Mouse (Mus musculus) brown adipose tissue, adult 24 weeks (tissue): ENCODE data around the gene Chrdl2. TPM values are rescaled to one million over a fixed set of nuclear protein-coding genes. Genes with fewer than 3 reads are reported as not detected.
"Not testable (repeated sequence)": the region's sequence is repeated elsewhere in the genome, so short reads cannot be mapped to it uniquely, and the experiment has no call there.

Experiments used
- H3K27ac ChIP-seq: fragments of 200-500 bp; replicated peaks from 2 replicates; pipeline ENCODE4 v1.5.1; 2012; ENCODE audit warnings: low read depth, mild to moderate bottlenecking, low read length
- H3K4me1 ChIP-seq: fragments of 200-500 bp; 2 replicates; pipeline ENCODE4 v1.6.1; 2012; ENCODE audit warnings: low read length, mixed read lengths; ENCODE audit not compliant: control insufficient read depth, insufficient read depth, insufficient read length
- H3K4me3 ChIP-seq: fragments of 200-500 bp; 2 replicates; pipeline ENCODE4 v1.5.1; 2012; ENCODE audit warnings: low read depth, mild to moderate bottlenecking, low read length, moderate library complexity; ENCODE audit not compliant: insufficient read depth
- polyA plus RNA-seq: library from polyadenylated mRNA; stranded (reverse); fragments of >200 nt; gene quantifications from 2 replicates; pipeline ENCODE4 v1.2.4, GENCODE M21; 2012; ENCODE audit not compliant: missing spikeins, insufficient read depth, insufficient read length

Chrdl2 gene
- polyA plus RNA-seq = not detected in 2 replicates

- H3K4me3 ChIP-seq = 0 out of 2 replicates have a peak within 1 kb of the TSS, but pooled peaks have one; percentile 13
- H3K27ac ChIP-seq = no peak within 1 kb of the TSS
- H3K4me1 ChIP-seq = no peaks in the 10 kb centered on the region
Measured at GRCm38 (mm10) chr7:100005790-100006189, at the start of gene Chrdl2. TSS of gene Chrdl2 (plus strand) at chr7:100006172.

DNA sequence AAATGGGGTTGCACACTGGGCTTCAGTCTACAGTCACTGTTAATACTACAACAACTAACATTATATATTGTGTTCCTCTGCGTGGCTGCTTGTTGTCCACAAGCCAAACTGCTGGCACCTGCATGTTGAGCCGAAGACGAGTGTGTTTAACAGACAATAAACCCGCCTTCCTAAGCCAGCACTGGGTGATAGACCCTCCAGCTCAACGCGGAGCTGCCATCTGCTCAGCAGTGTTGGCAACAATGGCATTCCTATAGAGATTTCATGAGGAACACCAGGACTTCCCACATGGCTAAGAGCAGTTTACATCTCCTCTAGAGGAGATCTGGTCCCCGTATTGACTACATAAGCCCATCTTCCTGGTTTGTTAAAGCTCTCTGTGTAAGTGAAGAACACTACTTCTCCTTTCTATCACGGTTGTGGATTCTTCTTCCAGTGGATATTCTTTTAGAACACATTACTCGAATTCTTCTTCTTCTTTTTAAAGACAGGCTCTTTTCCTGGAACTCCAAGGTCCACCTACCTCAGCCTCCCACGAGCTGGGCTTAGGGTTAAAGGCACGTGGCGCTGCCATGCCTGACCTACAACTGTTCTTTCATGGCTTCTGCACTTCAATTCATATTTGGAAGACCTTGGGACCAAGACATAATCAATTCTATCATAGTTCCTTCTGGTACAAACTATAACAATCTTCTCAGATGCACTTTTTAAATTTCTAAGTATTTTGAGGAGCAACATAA, 48.6 kb upstream of the Chrdl2 start:
- Histone ChIP-seq H3K4me3 (no peak overlapping the region), H3K4me1 (peaks cover under 1% of the 10 kb centered on the region), H3K27ac (no peak overlapping the region)

DNA sequence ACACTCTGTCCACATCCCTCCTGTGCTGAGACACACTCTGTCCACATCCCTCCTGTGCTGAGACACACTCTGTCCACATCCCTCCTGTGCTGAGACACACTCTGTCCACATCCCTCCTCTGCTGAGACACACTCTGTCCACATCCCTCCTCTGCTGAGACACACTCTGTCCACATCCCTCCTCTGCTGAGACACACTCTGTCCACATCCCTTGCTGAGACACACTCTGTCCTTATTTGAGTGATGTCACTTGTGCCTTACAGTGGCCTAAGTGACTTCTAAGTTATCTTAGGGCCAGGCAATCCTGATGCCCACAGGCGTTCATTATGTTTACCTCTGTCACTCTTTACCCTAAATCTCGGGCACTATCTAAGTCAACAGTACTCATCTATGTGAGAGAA, 45.4 kb upstream of the Chrdl2 start:
- not testable (repeated sequence) for H3K27ac ChIP-seq, H3K4me3 ChIP-seq
- peaks cover 14% of the 10 kb centered on the region for H3K4me1 ChIP-seq

- H3K4me1 ChIP-seq = peaks cover 18% of the 10 kb centered on the region
- no peak overlapping the region for H3K27ac ChIP-seq
- H3K4me3 ChIP-seq = no peak overlapping the region
Measured at GRCm38 (mm10) chr7:99961518-99961917, 44.5 kb upstream of the Chrdl2 start.

DNA sequence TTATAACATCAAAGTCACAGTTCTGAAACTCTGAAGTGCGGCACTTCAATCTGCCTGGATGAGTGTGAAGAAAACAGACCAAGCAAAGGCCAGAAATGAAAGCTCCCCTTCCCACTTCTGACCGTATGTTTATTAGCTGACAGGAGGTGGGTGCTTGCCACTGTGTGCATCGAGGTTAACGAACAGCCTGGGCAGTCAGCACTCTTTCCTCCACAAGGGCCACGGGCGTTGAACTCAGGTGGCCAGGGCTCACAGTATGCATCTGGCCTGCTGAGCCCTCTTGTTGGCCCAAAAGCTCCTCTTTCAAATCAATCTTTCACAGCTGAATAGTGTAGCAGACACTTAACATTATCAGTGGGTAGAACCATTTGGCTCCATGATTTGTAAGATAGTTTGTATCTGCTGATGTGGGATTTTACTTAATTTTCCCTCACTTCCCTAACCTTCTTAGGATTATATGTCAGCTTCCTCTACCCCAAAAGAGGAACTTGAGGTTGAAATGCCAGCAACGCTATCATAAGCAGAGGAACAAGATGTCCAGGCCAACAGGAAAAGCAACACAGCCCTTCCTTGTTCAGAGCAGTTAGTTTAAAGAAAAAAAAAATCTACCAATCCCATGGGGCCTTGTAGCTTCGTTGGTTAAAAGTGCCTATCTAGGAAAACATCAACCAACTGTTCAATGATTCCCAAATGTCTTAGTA, 43.3 kb upstream of the Chrdl2 start:
- Histone ChIP-seq H3K27ac (peak overlapping the region; percentile 89), H3K4me3 (no peak overlapping the region), H3K4me1 (peaks cover 18% of the 10 kb centered on the region)

DNA sequence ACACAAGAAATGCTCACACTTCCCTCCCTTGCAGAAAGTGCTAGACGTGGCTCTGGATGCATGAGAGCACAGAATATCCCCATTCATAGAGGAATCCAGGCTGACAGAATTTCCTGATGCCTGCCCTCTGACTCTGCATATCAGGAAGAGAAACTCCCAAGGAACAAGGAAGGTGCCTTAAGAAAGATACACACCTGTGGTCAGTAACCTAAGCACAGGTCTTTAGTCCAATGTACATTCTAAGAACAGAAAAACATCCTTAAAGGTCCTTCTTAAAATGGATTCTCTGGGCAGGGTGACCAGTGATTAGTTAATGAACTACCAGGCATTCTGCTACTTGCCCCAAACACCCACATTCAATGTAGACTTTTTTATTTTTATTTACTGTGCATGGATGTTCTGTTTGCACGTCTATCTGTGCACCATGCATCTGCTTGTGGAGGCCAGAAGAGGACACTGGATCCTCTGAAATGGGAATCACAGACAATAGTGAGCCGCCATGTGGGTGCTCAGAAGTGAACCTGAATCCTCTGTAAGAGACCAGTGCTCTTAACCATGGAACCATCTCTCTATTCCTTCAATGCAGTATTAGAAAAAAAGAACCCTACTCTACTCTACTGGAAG, 42.6 kb upstream of the Chrdl2 start:
- H3K4me3 ChIP-seq = no peak overlapping the region
- peaks cover 18% of the 10 kb centered on the region for H3K4me1 ChIP-seq
- H3K27ac ChIP-seq = peak overlapping the region; percentile 46

GRCm38 (mm10) chr7:99965020-99965841, 40.7 kb upstream of the Chrdl2 start:
- H3K4me1 ChIP-seq = peaks cover 18% of the 10 kb centered on the region

GRCm38 (mm10) chr7:99966011-99966721, 39.8 kb upstream of the Chrdl2 start:
- peaks cover 18% of the 10 kb centered on the region for H3K4me1 ChIP-seq
- H3K4me3 ChIP-seq = no peak overlapping the region
- no peak overlapping the region; the same call in 1 of the 2 replicates for H3K27ac ChIP-seq

More at GRCm38 (mm10) chr7:99965020-99965841, 40.7 kb upstream of the Chrdl2 start:
- H3K27ac ChIP-seq = peak overlapping the region; percentile 45
- no peak overlapping the region for H3K4me3 ChIP-seq

DNA sequence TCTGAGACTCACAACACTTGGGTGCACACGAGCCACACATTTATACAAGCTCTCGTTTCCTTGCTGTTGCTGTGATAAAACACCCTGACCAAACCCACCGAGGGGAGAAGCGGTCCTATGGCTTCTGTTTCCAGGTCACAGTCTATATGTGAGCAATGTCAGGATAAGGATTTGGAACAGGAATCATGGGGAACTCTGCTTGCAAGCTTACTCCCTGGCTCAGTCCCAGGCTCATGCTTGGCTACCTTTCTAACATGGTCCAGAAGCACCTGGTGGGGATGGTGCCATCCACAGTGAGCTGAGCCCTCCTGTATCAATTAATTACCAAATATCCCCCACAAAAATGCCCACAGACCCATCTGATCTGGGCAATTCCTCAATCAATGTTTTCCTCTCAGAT, 36.8 kb upstream of the Chrdl2 start:
- Histone ChIP-seq H3K4me3 (no peak overlapping the region), H3K4me1 (peaks cover 14% of the 10 kb centered on the region; the same call in 1 of the 2 replicates), H3K27ac (no peak overlapping the region)

- Histone ChIP-seq H3K4me3 (no peak overlapping the region), H3K27ac (no peak overlapping the region), H3K4me1 (peaks cover 10% of the 10 kb centered on the region)
Measured at GRCm38 (mm10) chr7:99971926-99972325, 34.0 kb upstream of the Chrdl2 start.

GRCm38 (mm10) chr7:99972912-99973311, 33.1 kb upstream of the Chrdl2 start:
- H3K27ac ChIP-seq, H3K4me3 ChIP-seq: not testable (repeated sequence)
- H3K4me1 ChIP-seq = peaks cover 10% of the 10 kb centered on the region

DNA sequence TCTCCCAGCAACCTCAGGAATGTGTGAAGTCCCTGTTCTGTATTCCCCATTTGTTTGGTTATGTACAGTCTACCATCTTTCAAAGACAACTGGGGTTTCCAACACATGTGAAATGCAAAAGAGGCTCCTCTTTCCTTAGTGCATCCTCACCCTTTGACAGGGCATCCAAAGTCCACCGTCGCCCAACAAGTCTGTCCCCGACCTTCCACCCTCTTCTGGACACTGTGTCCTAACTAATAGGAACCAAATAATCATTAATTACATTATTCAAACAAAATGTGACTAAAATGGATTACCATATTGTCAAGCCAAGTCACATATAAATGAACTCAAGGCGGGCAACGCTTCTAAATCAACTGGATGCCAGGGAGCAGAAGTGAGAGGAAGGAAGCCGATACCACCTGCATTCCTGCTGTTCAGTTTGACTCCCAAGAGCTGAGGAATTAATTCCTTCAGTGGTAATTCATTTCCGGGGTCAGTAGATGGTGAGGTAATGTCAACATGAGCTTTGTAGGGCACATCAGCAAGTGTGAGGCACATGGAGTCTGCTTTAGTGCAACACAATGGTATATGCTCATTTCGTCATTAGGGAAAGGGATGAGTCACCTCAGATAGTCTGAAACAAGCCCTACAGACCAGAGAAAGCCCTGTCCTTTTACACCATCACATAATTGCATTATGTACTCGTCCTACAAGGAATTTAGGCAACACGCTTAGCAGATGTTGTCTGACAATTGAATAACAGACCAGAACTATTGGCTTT, 31.6 kb upstream of the Chrdl2 start:
- Histone ChIP-seq H3K4me1 (peaks cover 10% of the 10 kb centered on the region), H3K27ac (no peak overlapping the region), H3K4me3 (no peak overlapping the region)

DNA sequence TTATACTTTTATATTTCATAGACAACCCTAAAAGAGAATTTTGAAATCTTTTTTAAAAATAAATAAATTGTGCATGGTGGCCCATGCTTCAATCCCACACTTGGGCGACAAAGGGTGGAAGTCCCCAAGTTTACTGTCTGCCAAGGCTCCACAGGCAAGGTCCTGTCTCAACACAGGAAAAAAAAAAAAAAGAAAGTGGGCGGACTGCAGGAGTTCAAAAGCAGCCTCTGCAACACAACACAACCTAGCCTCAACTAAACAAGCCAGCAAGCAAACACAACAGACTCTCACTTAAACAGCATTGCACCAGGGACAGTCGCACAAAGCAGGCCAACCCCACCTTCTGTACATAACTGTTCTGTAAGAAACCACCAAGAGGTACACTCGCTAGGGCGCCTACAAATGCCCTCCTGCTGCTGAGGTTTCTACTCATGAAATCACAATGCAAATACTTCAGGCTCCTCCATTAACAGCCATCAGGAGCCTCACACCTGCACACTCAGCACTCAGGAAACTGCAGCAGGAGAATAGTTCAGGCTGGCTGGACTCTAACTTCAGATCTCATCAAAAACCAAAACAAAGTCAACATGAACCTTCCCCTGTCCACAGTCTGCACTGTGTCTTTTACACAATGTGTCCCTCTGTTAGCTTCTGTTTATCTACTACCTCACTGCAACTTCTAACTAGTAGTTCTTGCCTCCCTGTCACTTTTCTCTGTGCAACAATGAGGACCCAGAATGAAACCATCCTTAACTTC, 30.0 kb upstream of the Chrdl2 start:
- no peak overlapping the region for H3K27ac ChIP-seq
- no peak overlapping the region for H3K4me3 ChIP-seq
- H3K4me1 ChIP-seq = peaks cover 10% of the 10 kb centered on the region
